Mouse (Mus musculus) layer of hippocampus, postnatal 10 days (tissue): Measurements from ENCODE around the gene Il12a. TPM values are rescaled to one million over a fixed set of nuclear protein-coding genes. Genes with fewer than 3 reads are reported as not detected.
A peak's percentile ranks its signal among the peaks of the same experiment; 100 is the strongest.

Experiments used
- DNase-seq, 2 experiments: peaks; one replicate each; pipeline ENCODE4 v3.0.0; 2021; ENCODE audit warnings: low spot score in 2 of 2
- long read RNA-seq: library from polyadenylated mRNA; stranded (forward); transcript quantifications from one replicate; pipeline ENCODE4 v2.0.0, GENCODE M21; 2023
- total RNA-seq, 2 experiments: library from RNA; stranded (reverse); gene quantifications; 2 replicates each; pipeline ENCODE4 v1.2.3; 2021

Il12a gene
- total RNA-seq: under 1 TPM in 1 of 2 experiments, not detected in 1; 0.62 TPM
- long read RNA-seq: 0 reads

GRCm38 (mm10) chr3:68690344-68690743 lies at the start of gene Il12a:
Gene Il12a, plus strand, starts transcription at chr3:68690644.
- DNase-seq: no peak

GRCm38 (mm10) chr3:68642935-68643334 lies 47.5 kb upstream of the Il12a start:
- DNase-seq: no peak

- DNase-seq: no peak
These were observed 43.9 kb upstream of the Il12a start for GRCm38 (mm10) chr3:68646387-68647130.

DNA sequence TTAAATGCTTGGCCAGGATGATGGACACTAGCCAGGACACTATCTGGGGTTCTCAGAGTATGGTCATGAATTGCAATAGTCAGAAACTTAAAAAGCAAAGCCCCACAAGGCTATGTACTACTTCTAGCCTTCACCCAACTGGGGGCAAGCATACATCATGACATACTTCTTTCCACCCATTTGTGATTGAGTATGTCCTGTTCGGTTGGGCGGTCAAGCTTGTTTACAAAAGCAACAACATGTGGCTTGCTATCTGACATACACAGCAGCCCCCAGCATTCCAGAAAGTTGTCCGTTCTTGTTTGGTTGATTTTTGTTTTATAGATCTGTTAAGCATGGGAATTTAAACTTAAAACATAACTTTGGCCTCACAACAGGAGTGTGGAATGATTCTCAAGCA lies 43.2 kb upstream of the Il12a start:
- no peak for DNase-seq

GRCm38 (mm10) chr3:68650251-68650650 lies 40.2 kb upstream of the Il12a start:
- DNase-seq: no peak

GRCm38 (mm10) chr3:68656607-68657352 lies 33.7 kb upstream of the Il12a start:
- no peak for DNase-seq

- no peak for DNase-seq
These were observed 32.7 kb upstream of the Il12a start for GRCm38 (mm10) chr3:68657589-68658245.

DNA sequence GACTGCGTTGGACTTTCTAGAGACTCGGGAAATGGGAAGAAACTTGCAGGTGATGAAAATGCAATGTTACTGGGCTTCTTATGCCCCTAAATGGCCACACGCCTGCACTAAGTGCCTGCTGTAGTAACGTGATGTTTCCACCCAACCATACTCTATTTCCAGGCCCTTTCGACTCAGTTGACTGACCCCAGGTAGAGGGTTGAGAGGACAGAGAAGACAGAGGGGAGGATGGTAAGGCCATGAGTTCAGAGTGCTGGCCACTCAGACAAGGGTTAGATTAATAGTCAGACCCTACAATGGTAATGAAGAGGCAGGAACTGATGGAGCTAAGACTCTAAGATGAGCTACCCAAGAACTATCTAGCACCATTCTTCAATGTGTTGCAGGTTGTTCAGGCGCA lies 30.4 kb upstream of the Il12a start:
- no peak for DNase-seq

- peak in 1 of 2 experiments; percentile 26 for DNase-seq
These were observed 29.9 kb upstream of the Il12a start for GRCm38 (mm10) chr3:68660538-68660937.

GRCm38 (mm10) chr3:68662386-68662785 lies 28.1 kb upstream of the Il12a start:
- DNase-seq: no peak

GRCm38 (mm10) chr3:68664337-68664736 lies 26.1 kb upstream of the Il12a start:
- DNase-seq: no peak

DNA sequence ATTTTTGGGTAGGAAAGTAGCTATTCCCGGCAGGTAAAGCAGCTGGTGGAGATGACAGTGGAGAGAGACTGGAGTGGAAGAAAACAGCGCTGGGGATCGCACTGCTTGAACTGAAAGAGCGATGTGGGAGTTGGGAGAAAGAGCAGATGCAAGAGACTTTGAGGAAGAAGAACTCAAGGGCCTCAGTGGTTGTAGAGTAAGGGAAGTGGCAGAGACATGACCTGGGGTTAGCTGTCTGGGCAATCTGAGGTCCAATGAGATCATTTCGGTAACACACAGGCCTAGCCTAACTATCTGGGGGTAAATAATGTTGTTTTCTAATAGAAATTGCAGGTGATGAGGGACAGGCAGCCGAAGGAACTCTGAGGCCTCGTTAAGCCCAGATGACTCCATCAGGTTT lies 24.1 kb upstream of the Il12a start:
- DNase-seq: no peak

DNA sequence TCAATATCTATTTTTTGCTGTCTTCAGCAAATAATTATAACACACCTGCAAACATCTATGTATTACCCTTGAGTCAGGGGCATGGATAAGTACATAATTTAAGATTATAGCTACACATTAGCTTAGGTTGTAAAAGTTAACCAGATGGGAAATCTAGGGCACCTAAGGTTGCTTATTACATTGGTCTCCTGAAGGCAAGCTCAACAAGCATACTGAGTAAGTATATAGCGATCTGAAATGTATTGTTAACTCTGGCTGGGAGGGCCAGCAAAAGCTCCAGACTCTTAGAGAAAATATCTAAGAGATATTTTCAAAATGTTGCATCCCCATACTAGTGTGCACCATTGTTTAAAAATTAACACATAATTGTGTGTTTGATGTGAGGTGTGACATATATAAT lies 22.6 kb upstream of the Il12a start:
- no peak for DNase-seq

GRCm38 (mm10) chr3:68669418-68669974 lies 20.9 kb upstream of the Il12a start:
- no peak for DNase-seq

DNA sequence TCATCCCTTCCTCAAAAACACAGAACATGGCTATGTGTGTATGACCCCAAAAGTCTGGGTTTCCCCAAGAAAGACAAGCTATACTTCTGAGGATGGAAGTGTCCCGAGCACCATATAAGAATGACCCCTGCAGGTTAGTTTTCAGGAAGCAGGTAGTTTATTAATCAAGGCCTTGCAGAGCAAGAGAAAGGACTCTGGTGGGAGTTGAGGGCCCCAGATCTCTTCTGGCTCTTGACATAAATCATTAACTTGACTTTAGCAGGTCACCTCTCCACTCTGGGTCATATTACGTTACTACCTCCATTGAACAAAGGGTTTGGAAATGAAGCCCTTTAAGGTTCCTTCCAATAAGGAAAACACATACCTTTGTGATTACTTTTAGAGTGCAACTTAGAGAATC lies 15.7 kb upstream of the Il12a start:
- DNase-seq: no peak

DNA sequence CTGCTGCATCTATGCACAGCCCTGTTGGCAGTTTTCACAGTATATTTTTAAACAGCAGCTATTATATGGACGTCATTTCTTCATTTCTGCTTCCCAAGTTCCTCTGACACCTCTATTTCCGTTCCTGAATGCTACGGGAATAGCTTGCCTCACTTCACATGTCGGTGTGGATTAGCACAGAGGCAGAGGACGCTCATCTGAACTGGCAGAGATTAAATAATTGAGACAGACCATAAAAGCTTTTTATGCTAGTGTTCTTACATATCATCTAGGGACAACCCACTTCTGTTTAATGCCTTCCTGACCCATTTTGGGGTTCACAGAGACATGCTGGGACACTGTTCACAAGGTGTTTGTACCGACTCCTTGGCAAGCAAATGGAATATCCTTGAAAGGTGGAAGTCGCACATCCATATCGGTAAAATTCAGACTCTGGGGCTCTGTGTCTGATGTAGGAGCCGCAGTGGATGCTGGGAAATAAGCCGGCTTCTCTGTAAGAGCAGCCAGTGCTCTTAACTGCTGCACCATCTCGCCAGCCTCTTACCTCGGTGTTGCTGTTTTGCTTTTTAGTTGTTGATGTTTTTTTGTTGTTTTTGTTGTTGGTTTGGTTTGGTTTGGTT lies 15.1 kb upstream of the Il12a start:
- DNase-seq: no peak

DNA sequence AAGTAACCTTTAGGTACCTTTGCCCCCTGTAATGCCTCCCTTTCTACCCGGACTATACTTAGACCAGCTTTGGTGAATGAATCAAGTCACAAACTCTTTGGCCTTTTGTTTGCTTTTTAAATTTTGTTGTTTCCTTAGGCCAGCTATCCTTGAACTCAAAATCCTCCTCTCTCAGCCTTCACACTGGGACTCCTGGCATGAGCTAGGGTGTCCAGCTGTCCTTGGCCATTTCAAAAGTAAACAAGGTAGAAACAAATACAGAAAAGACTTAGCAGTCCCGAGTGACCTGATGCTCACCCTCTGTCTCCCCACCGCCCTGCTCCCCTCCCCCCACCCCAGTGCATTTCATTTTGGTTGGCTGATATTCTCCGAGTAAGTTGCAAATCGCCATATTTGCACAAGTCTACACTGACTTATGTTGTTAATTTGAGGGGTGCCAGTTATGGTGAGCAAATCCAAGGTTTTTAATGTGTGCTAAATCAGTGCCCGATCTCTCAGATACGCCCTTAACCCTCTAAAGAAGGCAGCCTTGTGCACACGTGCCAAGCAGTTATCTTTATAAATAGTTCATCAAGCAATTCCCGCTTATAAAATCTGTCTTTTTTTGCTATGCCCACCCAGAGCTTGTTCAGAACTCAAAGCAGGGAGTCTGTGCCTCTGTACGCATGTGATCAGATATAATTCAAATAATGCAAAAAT lies 14.3 kb upstream of the Il12a start:
- DNase-seq: no peak

GRCm38 (mm10) chr3:68676831-68677303 lies 13.6 kb upstream of the Il12a start:
- DNase-seq: peak in 1 of 2 experiments; percentile 40

GRCm38 (mm10) chr3:68678805-68679585 lies 11.4 kb upstream of the Il12a start:
- no peak for DNase-seq

DNA sequence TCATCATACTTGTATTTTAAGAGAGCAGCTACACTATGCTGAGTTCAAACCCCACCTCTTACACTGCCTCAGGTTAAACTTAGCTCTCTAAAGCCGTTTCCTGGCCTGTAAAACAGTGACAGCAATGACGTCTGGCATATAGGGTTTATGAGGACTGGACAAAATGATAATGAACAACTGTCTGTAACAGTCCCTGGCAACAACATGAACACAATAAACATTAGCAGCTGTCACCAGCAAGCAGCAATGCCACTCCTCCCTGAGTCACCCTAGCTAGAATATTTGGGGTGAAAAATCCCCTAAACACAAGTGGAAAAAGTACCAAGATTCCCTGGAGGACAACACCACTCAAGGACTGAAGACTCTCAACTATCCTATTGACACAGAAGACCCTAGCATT lies 6.9 kb upstream of the Il12a start:
- no peak for DNase-seq
